Mouse (Mus musculus): ENCODE measurements around the gene Trp53i11. TPM values are rescaled to one million over a fixed set of nuclear protein-coding genes. Genes with fewer than 3 reads are reported as not detected.

Gene Trp53i11
- 54.5 and 67.6 TPM in 2 replicates for polyA plus RNA-seq (2012; rRNA removed)

DNA sequence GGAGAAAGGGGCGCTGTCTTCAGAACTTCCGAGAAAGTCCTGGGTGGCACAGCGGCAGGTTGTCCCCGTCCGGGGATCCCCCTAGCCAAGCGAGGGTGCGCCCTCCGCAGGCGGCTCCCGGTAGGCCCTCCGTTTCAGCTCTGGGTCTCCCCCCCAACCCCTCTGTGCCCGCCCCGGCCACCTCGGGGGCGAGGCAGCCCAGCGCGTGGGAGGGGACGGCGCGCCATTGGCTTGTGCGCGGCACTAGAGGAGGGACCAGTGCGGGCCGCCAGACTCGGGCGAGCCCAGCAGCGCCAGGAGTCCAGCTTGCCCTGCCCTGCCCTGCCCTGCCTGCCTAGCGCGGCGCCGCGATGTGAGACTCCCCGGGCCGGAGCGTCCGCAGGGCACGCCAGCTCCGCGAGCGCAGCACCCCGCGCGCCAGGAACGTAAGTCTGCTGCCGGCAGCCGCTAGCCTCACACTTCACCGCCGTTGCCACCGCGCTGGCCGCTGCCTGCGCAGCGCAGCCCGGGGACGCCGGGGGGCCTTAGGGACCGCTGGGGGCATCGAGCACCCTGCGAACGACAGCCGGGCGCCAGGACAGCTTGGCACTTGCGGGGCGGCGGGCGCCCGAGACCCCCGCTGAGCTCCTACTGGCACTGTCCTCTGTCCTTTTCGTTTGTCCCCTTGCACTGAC lies at the start of gene Trp53i11:
Gene Trp53i11 (plus strand): TSS at position 226 of the 674 bp plus-strand sequence.
- DNase-seq (ENCODE audit: low spot score): peak; percentile 88

DNA sequence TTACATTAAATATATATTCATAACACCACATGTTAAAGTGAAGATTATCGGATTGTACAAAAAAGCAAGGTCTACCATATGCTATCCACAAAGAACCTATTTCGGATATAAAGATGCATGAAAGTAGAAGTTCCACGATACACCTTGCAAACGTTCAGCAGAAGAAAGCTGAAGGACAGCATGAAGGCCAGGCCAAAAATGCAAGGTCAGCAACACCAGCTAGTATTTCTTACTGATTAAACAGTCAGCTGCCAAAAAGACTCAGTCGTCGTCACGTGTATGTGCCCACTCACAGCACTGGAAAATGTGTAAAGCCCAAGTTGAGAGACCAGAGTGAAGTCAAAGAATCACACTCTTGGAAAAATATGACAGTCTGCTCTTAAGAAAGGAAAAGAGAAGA lies 47.9 kb upstream of the Trp53i11 start:
- DNase-seq (ENCODE audit: low spot score): no peak

DNA sequence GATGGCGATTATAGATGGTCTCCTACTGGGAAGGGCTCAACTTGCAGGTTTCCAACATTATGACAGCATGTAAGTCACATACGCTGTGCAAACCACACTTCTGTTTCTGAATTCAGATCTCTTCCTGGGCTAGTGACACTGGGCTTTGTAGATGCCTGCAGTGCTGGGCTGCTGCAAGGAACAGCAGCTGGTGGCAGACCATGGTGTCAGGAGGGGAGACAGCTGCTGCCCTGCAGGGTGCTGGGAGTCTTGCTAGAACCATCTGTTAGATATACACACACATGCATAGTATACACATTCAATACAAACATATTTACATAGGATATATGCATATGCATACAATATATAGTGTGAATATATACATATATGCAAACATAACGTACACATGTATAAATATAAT lies 46.0 kb upstream of the Trp53i11 start:
- no peak for DNase-seq (ENCODE audit: low spot score)

DNA sequence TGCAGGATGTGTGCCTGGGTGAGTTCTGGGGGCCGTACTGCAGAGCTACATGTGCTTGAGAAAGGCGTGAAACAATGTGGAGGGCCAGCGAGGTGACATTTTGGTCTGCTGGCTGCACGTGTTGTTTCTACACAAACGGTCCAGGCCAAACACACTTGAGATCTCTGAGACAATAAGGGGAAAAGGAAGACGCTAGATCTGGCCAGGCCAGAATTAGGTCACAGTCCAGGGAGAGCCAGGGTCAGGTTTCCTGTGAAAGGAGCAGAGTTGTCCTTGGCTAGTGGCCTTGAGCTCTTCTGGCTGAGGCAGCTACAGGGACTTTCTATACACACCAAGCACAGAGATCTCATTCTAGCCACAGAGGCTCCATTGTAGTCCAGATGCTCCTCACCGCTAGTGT lies 44.7 kb upstream of the Trp53i11 start:
- no peak for DNase-seq (ENCODE audit: low spot score)

DNA sequence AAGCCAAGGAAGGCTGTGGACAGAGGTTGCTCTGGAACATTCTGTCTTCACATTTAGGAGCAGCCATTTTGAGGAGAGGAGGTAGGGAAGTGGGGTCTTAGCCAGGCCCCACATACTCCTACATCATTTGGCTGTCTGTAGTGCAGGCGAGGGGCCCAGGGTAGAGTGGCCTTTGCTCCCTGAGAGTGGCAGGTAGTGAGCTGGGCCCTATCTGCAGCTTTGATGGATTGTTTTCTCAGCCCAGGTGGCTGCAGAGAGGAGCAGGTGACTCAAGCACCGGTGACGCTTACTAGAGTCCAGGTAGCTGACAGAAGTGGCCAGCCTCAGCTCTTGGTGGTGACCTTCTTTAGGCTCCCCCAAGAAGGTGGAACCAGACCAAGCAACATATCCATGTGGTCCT lies 43.2 kb upstream of the Trp53i11 start:
- DNase-seq (ENCODE audit: low spot score): no peak

DNA sequence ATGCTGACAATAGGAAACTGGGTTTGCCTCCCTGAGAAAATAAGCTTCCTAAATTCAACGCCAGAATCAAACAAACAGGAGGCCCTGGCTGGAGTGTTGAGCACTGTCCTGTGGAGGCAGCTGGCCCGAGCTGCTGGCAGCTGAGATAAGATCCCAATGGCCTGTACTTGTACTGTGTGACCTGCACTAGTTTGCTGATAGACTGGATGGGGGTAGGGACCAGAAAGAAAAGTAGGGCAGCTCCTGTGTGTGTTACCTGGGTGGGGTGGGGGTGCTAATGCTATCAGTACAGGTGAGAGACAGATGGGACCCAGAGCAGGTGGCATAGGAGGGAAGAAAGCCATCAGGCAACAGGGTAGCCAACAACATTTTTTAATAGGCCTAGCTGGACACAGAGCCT lies 37.3 kb upstream of the Trp53i11 start:
- no peak for DNase-seq (ENCODE audit: low spot score)

DNA sequence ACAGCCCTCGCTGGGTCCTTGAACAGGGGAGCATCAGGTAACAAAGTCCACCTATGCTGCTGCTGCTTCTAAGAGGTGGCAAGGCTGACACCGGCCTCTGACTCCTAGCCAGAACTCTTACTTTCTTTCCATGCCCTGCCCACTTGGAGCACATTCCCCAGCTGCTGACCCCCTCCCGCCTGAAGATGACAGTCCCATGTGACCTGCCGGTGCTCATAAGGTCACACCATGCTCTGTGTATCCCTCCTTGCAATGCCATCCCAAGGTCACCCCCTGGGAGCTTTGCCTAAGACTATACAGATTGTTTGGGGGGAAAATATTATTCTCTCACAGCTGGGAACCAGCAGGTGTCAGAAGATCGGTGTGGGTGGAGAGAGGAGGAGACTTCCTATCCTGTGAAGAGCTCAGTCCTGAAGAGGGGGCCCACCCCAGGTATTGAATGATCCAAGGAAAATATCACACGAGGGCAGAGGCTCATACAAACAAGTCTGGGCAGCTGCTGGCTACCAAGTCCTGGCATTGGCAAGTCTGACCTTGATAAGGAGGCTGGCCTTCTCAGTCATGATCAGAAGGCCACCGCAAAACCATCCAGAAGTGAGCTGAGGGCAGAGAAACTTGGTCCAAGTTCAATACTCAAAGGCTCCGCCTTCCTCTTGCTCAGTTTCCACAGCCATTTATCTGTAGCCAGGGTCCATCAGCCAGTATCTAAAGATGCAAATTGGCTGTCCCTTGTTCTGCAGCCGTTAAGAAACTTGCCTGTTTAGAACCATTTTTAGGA lies 36.5 kb upstream of the Trp53i11 start:
- no peak for DNase-seq (ENCODE audit: low spot score)

DNA sequence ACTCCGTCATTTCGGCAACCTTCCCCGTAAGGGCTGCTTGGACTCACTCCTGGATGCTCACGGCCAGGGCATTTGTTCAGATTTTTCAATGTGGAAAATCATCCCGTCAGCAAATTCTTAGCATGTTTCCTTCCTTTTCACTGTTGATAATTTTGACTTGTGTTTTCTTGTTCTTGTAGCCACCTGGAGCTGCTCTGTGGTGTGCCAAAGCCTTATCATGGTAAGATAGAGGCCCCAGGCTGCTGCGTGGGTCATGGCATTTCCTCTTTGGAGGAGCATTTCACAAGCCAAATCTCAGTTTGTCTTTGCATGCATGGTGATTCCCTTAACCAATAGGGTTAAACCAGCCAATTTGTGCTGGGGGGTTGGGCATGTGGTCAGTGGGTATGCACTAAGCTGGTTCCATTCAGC lies 35.2 kb upstream of the Trp53i11 start:
- no peak for DNase-seq (ENCODE audit: low spot score)

DNA sequence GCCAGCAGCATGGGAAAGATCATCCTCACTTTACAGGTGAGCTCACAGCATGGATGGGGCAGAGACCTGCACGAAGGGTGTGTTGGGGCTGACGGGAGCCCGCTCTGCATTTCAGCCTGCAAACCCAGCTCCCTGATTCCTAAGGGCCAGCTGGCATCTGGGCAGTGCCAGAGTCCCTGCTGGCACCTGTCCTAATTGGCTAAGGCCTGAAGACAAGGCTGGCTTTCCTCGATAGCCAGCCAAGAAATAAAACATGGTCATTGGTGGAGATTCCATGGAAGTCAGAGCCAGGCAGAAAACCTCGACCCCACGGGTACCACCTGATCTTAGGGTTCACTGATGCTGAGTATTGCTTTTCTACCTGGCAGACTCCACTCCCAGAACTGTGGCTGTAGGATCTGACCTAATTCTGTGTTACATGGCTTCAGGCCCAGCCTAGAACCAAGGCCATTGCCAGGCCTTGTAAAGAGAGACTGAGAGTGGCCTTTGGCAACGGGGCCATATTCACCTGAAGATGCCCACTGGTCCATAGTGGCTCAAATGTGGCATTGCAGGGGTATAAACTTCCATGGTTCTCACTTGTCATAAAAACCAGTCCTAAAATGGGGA lies 34.4 kb upstream of the Trp53i11 start:
- no peak for DNase-seq (ENCODE audit: low spot score)

DNA sequence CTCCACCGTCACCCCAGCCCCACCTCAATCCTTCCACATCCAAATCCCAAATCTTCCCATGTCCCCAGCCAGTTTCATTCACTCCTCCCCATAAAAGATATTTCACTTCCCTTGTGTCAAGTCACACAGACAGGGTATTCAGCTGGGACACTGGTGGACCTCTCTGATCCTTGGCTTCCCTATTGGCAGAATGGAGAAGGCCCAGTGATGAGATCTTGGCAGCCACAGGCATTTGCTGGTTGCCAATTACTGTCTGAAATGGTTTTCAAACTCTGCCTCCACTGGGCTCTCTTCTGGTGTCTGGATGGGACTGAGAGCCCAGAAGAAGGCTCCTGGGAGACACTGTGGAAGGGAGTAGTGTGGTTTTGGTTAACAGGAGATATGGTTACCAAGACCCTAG lies 33.5 kb upstream of the Trp53i11 start:
- DNase-seq (ENCODE audit: low spot score): no peak

DNA sequence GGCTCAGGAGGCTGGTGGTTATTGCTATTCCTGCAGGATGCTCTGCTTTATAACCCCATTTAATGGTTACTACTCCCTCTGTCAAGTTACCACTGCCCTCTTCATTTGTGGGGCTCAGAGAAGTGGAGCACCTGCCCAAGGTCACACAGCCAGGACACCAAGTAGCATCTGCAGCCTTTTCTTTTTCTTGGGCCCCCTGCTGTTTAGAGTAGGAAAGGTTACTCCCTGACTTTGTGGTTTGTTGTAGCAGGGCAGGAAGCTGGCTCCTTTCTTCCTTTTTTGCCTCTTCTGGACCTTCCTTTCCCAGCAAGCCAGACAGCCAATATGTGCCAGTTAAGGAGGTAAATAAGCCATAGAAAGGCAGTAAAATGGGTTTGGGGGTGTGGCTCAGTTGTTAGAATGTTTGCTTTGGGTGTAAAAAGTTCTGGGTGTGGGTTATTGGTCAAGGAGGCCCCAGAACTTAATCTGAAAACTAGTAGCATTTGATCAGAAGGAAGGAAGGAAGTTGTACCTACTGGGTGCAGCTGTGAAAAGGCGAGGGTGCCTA lies 32.8 kb upstream of the Trp53i11 start:
- DNase-seq (ENCODE audit: low spot score): no peak

DNA sequence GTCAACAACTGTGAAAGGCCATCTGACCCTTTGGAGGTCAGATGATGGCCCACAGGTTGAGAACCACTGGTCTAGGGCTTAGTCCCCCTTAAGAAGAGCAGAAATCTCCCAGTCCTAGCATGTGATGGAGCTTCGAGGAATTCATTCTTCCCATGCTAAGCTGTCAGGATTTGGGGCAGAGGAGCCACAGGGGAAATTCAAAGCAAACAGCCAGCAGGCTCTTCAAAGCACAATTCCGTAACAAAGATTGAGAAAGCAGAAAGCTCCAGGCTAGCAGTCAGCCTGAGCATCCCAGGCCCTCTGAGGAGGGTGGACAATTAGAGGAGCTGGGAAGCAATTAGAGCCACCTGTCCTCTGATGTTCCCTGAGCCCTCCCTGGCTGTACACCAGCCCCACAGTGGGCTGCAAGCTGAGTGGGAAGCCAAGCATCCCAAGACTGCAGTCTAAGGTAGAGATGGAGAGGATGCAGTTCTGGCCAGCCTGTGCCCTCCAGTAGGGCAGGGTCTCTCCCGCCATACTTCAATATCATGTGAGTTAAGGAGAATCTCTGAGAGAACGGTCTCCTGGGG lies 26.8 kb upstream of the Trp53i11 start:
- DNase-seq (ENCODE audit: low spot score): no peak

DNA sequence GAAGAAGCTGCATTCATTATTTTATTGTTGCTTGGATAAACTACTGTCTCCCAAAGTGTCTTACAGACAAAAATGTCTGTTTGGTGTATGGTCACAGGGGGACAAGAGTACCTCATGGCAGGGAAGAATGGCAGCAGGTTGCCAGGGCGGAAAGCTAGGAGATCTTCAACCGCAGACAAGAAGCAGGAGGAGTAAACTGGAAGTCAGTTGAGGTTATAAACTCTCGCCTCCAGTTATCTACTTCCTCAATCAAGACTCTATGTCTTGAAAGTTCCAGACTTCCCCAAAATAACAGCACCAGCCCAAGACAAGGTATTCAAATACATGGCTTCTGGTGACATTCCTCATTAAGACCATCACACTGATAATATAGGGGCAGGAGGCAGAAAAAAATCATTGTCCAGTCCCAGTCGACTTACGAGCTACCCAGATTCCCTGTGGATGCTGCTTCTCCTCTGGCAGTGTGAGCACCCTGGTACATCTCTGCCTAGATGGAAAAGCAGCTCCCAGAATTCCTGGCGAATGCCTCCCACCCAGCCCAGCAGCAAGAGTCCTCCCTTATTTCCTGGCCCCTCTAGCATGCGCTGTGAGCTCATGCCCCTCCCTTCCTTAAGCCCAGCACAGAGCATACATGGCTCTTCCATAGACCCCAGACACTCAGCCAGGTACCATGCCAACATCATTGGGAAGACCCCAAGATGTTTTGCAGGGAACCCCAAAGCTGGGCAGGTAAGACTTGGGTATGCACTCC lies 25.3 kb upstream of the Trp53i11 start:
- DNase-seq (ENCODE audit: low spot score): no peak

DNA sequence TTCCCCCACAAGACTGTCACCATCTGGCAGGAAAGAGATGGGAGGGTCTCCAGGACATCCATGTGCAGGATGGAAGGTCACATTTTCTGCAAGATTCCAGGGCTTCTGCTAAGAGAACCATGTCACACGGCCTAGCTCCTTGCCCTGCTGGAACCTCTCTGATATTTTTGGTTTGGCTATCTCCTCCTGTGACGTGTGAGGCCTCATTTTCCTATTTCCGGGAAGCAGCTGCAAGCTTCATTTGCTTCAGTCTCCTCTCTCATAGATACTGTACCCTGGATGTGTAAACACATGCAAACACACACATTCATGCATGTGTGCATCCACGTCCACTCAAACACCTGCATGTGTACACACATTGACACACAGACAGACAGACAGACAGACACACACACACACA lies 24.6 kb upstream of the Trp53i11 start:
- no peak for DNase-seq (ENCODE audit: low spot score)

DNA sequence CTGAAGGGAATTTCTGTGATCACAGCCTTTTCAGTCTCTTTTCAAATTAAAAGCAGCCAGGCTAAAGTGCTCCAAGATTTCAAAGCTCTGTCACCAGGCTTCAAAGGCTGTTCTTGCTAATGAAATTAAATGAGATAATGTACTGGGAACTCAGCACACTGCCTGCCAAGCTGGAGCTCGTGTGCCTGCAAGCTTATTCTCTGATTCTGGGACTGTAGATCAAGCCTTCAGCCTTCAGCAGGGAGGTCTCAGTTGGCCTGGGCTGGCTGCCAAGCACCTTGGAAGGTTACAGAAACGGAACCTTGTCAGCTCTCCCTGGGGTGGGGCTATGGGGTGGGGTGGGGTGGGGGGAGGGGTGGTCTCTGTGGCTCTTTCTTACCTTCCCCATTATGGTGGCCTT lies 24.0 kb upstream of the Trp53i11 start:
- DNase-seq (ENCODE audit: low spot score): no peak

DNA sequence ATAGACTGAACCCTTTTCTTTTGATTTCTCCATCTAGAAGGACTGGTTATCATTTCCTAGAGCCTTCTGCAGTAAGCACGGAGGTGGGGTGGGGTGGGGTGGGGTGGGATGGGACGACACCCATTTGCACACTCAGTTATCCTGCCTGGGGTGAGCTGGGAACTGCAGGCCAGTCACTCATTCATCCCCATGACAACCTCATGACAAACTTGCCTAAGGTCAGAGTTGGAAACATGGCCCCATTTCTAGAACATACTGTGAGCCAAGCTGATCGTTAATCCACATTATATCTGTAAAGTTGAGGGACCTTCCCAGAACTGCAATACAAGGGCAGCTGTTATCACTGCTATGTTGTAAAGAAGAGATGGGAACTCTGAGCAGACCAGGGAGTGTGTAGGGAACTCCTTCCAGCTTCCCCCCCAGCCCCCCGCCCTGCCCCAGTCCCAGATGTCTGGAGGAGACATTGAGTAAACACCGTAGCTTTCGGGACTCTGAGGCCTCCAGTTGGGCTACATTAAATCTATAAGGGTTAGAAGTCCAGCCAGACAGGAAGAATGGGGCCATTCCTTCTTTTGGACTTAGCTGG lies 23.5 kb upstream of the Trp53i11 start:
- no peak for DNase-seq (ENCODE audit: low spot score)

DNA sequence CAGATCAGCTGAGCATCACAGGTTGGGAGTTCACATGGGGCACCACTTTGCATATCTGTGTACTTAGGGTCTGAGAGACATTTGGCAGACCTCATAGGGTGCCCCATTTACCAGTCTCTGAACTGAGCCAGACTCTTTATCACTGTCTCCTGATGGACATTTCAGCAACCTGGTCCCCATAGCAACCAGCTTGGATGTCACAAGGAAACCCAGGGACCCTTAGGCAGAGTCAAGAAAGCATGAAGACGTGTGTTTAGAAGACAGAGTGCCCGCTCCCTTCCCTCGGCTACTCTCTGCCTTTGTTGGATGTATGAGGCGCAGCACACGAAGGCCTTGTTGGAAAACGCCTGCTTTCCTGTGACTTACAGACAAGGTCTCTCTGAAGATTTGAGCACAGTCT lies 21.1 kb upstream of the Trp53i11 start:
- no peak for DNase-seq (ENCODE audit: low spot score)

DNA sequence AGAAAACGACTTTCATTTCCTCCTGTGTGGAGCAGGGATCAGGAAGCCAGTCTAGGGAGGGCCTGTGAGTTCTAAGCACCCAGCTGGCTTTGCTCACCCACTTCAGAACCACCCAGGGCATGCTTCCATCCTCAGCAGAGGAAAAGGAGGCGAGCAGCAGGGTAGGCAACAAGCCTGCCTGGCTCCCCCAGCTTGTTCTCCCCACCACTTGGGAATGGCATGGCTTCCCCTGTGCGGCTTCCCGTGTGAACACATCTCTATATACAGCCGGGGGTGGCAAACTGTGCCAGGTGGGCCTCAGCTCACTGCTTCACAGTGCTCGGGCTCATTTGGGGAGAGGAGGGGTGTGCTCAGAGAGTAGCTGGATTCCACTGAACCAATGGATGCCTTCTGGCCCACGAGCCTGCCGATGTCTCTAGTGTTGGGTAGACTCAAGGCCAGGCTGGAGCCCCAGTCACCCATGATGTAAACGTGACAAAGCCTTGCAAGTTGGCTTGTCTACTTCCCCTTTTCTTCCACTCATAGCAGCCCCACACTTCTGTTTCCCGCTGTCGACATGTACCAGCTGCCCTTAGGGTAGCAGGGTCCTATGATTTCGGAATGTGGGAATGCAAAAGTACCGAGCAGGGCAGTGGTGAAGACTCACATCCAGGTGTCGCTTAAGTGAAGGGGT lies 20.5 kb upstream of the Trp53i11 start:
- DNase-seq (ENCODE audit: low spot score): no peak

DNA sequence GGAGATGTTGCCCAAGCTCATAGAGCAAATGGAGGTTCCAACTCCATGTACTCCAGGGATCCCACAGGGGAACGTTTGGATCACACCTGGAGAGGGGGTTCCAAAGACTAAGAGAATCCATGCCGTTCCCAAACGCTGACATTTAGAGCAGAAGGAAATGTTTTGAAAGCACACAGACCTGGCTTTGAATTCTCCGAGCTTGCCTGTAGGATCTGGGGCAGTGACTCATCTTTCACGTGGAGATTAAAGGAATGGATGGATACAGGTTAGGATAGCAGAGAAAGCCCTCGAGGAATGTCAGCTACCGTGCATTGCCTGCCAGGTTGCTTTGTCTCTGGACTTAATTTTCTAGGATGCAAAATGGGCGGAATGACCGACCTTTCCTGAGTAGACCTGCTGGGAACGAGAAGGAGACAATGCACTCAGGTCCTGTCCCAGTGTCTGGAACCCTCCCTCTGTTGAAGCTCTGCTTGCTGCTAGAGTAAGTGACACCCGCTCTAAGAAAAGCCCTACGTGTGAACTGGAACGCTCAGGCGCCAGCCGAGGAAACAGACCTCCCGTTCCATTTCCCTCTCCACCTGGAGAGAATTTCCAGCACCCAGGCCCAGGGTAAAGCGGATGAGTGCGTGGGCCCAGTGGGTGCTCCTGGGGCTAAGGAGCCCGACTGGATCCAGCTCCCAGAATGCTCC lies 17.0 kb upstream of the Trp53i11 start:
- DNase-seq (ENCODE audit: low spot score): no peak

DNA sequence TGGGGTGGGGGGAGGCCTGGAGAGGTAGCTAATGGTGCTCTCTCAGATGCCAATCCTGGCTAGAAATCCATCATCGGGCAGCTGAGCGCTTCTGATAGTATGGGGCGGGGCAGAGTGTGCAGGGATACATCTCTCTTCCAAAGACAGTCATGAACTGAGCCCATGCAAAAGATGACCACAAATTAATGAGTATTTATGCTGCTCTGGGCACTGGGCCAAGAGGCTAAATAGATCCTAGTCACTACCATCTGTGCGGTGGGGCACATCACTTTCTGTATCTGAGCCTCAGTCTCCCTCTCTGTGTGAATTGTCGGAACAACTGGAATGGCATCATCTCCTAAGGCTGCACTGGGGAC lies 16.5 kb upstream of the Trp53i11 start:
- no peak for DNase-seq (ENCODE audit: low spot score)
